Mouse (Mus musculus) kidney, postnatal 0 days (tissue): ENCODE results near the gene Rapgef1. TPM values are rescaled to one million over a fixed set of nuclear protein-coding genes. Genes with fewer than 3 reads are reported as not detected.

Experiments used
- ATAC-seq: fragments of 200-750 bp; cut with Nextera tagmentation; replicated peaks from 2 replicates; pipeline ENCODE4 v1.8.0; 2017; ENCODE audit warnings: low read depth, moderate number of reproducible peaks, moderate TSS enrichment, moderate library complexity; ENCODE audit not compliant: low FRiP score
- DNase-seq: peaks from one replicate; pipeline ENCODE4 v3.0.0-alpha.2; 2016; ENCODE audit warnings: low spot score
- H3K27ac ChIP-seq: fragments of 300-500 bp; sonication (generic); 2 replicates; pipeline ENCODE4 v1.5.1; 2014; ENCODE audit warnings: mild to moderate bottlenecking
- H3K27me3 ChIP-seq: fragments of 300-500 bp; sonication (generic); 2 replicates; pipeline ENCODE4 v1.6.1; 2014; ENCODE audit warnings: low read length, mixed read lengths; ENCODE audit not compliant: insufficient read depth
- H3K36me3 ChIP-seq: fragments of 300-500 bp; sonication (generic); 2 replicates; pipeline ENCODE4 v1.6.1; 2014; ENCODE audit warnings: low read length, mixed read lengths; ENCODE audit not compliant: insufficient read depth
- H3K4me1 ChIP-seq: fragments of 300-500 bp; sonication (generic); replicated peaks from 2 replicates; pipeline ENCODE4 v1.6.1; 2014; ENCODE audit warnings: antibody characterized with exemption, low read length, mixed read lengths; ENCODE audit not compliant: insufficient read depth
- H3K4me2 ChIP-seq: fragments of 300-500 bp; sonication (generic); 2 replicates; pipeline ENCODE4 v1.6.1; 2014; ENCODE audit warnings: mild to moderate bottlenecking, low read length, moderate library complexity, mixed read lengths
- H3K4me3 ChIP-seq: fragments of 300-500 bp; sonication (generic); replicated peaks from 2 replicates; pipeline ENCODE4 v1.5.1; 2014; ENCODE audit warnings: low read depth, low read length
- H3K9ac ChIP-seq: fragments of 300-500 bp; sonication (generic); 2 replicates; pipeline ENCODE4 v1.6.1; 2014; ENCODE audit warnings: low read depth, low read length
- H3K9me3 ChIP-seq: fragments of 300-500 bp; sonication (generic); replicated peaks from 2 replicates; pipeline ENCODE4 v1.6.1; 2016; ENCODE audit warnings: low read length, inconsistent platforms, mixed read lengths
- CTCF ChIP-seq: IDR thresholded peaks from 2 replicates; pipeline ENCODE4 v1.5.1; 2016; ENCODE audit warnings: antibody characterized with exemption, low read depth, mild to moderate bottlenecking, moderate library complexity
- WGBS: fragments of 180-500 bp; shearing (Covaris S2); extraction: QIAGEN DNeasy Blood & Tissue Kit; methylation state at CpG from one replicate; pipeline ENCODE4 v1.1.7; 2014; 5-methylcytosine and 5-hydroxymethylcytosine counted together
- polyA plus RNA-seq: library from polyadenylated mRNA; unstranded; fragments of >200 nt; fragmentation: Nextera tagmentation; extraction: Ambion mirVana; gene quantifications from 2 replicates; pipeline ENCODE4 v1.2.1, GENCODE M21; 2015

Gene Rapgef1
- polyA plus RNA-seq, 1 experiment from 2014 or later: 12.0 TPM

DNA sequence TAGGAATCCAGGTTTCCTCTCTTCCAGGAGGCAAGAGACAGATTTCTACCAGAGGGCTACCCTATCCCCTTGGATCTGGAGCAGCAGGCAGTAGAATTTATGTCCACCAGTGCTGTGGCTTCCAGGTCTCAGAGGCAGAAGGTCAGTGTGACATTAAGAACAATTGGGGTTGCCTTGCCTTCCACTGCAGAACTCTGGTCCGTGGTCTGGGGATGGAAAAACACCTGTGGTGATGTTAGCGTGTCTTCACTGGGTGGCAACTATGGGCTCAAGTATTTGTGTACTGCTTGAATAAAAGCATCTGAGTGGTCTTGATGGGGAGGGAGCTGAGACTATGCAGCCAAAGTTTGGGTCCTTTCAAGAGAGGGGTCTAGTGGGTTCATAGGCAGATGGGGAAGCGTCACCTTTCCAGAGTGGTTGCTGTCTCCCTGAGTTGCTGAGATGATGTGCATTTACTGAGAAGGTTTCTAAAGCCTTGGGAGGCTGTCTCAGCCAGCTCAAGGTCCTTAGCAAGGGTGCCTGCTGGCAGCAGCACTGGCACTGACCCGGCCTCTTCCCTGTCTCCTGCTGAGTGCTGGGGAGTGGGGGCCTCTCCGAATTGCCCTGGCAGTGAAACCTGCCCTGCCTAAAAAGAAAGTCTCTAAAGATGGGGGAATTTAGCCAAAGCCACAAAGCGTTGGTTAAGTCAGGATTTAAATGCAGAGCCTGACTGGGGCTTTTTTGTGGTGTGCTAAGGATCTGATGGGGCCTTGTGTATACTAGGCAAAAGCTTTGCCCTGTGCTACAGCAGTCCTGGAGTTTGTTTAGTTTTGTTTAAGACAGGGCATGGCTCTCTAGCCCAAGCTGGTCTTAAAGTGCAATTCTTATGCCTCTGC lies 60.4 kb downstream of the Rapgef1 start:
- WGBS: 91% methylated on average over 6 of the region's 6 CpGs

DNA sequence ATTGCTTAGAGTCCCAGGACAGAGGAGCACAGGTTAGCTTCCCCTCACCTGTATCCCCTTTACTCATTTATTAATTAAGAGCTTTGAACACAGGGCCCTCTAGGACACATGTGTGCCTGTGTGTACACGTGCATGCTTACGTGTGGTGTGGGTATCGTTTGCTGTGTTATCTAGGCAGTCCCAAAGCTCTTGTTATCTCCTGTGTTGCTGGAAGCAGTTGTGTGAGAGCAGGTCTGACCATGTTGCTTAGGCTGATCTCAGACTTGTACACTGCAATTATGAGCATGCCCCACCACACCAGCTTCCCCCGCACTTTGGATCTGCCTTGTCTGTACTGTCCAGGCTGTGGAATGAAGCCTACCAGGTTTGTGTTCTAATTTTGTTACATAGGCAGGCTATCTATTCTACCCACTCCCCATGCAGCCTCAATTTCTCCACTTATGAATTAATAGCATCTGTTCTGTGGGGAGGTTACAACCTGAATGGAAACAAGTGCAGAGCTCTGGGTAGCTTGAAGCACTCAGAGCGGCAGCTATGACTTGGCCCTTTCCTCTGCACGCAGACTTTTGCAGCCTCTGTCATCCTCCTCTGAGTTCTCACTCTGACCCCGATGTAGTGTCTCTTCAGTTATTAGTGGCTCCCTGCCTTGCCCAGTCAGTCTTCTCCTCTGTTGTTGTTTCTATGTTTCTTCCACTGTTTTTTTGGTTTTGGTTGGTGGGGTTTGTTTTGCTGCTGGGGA lies 63.9 kb downstream of the Rapgef1 start:
- no peak overlapping the region for H3K4me3 ChIP-seq
- H3K9me3 ChIP-seq: no peaks in the 10 kb centered on the region
- no peak for TF ChIP-seq CTCF
- H3K27ac ChIP-seq: no peak overlapping the region
- ATAC-seq (no peak), DNase-seq (no peak)
- H3K9ac ChIP-seq: no peak overlapping the region
- peaks cover 14% of the 10 kb centered on the region for H3K36me3 ChIP-seq
- 96% methylated on average over 7 of the region's 7 CpGs for WGBS
- no peaks in the 10 kb centered on the region for H3K4me1 ChIP-seq
- H3K27me3 ChIP-seq: no peaks in the 10 kb centered on the region
- no peak overlapping the region for H3K4me2 ChIP-seq

More for the DNA sequence above, 60.4 kb downstream of the Rapgef1 start:
- H3K9ac ChIP-seq: no peak overlapping the region
- no peaks in the 10 kb centered on the region for H3K9me3 ChIP-seq
- DNase-seq (no peak), ATAC-seq (no peak)
- H3K36me3 ChIP-seq: peaks cover 7% of the 10 kb centered on the region
- H3K4me3 ChIP-seq: no peak overlapping the region
- no peaks in the 10 kb centered on the region for H3K4me1 ChIP-seq
- H3K27me3 ChIP-seq: no peaks in the 10 kb centered on the region
- no peak overlapping the region for H3K27ac ChIP-seq
- no peak overlapping the region for H3K4me2 ChIP-seq
- no peak for TF ChIP-seq CTCF

DNA sequence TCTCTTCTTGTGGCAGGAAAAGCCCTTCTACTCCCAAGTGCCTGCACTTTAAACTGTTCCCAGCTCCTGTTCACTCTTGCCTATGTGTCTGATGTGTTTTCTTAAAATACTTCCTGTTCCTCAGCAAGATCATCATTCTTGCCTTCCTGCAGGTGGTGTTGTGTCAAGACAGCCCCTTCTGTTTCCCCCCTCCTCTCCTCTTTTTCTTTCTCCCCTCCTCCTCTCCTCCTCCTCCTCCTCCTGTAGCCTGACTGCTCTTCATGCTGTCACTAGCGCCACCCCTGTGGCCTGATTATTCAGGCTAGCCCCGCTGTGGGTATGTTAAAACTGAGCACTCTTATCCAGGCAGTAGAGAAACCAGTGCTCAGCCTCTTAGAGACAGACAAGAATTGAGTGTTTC lies 65.0 kb downstream of the Rapgef1 start:
- TF ChIP-seq CTCF: no peak
- Histone ChIP-seq H3K4me2 (no peak overlapping the region), H3K4me1 (no peaks in the 10 kb centered on the region), H3K9me3 (no peaks in the 10 kb centered on the region), H3K9ac (no peak overlapping the region), H3K27ac (no peak overlapping the region), H3K4me3 (no peak overlapping the region), H3K27me3 (no peaks in the 10 kb centered on the region), H3K36me3 (peaks cover 16% of the 10 kb centered on the region)
- no peak for DNase-seq
- no peak for ATAC-seq
- WGBS: 70% methylated on average over 2 of the region's 2 CpGs

DNA sequence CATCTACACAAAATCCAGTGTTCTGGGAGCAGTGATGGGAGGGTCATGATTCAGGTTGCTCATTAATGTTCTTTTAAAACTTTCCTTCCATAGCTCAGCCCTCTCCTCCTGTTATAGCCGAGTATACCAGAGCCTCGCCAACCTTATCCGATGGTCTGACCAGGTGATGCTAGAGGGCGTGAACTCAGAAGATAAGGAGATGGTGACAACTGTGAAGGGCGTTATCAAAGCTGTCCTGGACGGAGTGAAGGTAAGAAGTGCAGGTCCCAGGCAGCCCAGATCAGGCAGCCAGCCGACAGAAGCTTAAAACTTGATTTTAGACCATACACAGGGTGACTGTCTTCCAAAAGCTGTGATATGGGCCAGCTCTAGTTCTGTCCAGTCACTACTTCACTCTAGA lies 69.5 kb downstream of the Rapgef1 start:
- WGBS: 90% methylated on average over 7 of the region's 7 CpGs
- TF ChIP-seq CTCF: no peak
- peaks cover 27% of the 10 kb centered on the region for H3K36me3 ChIP-seq
- no peaks in the 10 kb centered on the region for H3K4me1 ChIP-seq
- H3K4me3 ChIP-seq: no peak overlapping the region
- DNase-seq: no peak
- no peaks in the 10 kb centered on the region for H3K9me3 ChIP-seq
- no peaks in the 10 kb centered on the region for H3K27me3 ChIP-seq
- no peak overlapping the region for H3K9ac ChIP-seq
- H3K27ac ChIP-seq: no peak overlapping the region
- no peak for ATAC-seq
- no peak overlapping the region for H3K4me2 ChIP-seq

DNA sequence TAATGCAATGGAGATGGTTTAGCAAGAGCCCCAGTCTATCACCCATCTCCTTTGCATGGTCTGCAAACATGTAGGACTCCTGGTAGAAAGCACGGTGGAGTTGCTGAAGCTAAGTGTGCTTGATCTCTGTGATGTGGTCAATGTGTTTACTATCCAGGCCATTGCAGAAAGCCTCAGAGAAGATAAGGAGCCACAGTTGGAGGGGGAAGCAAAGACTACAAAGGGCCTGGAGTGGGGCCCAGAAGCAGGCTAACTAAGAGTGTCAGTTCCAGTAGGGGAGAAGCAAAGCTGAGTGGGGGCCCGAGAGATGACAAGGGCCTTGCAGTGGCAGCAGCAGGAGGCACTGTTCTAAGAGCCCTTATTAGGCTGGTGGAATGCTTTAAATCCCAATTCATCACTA lies 70.0 kb downstream of the Rapgef1 start:
- H3K27ac ChIP-seq: no peak overlapping the region
- H3K4me2 ChIP-seq: no peak overlapping the region
- no peaks in the 10 kb centered on the region for H3K9me3 ChIP-seq
- no peak for DNase-seq
- H3K9ac ChIP-seq: no peak overlapping the region
- no peak overlapping the region for H3K4me3 ChIP-seq
- WGBS: 62% methylated on average over 2 of the region's 2 CpGs
- peaks cover 27% of the 10 kb centered on the region for H3K36me3 ChIP-seq
- ATAC-seq: no peak
- H3K27me3 ChIP-seq: no peaks in the 10 kb centered on the region
- TF ChIP-seq CTCF: no peak
- H3K4me1 ChIP-seq: no peaks in the 10 kb centered on the region

DNA sequence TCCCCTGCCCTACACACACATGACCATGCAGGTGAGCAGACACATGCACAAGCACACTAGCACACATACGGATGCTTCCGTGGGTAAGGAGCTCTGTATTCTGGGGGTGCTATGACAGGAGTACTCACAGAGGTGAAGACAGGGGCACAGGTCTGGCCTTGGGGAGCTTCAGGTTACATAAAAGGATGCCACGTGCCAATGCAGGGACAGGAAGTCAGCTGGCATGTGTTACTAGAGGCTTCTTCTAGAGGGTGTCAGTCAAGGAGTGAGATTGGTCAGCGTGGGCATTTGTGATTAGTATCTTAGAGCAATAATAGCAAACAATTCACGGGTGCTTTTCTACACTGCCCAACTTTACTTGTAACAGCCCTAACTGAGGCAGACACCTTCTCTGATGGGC lies 71.5 kb downstream of the Rapgef1 start:
- H3K4me1 ChIP-seq: no peaks in the 10 kb centered on the region
- WGBS: 69% methylated on average over 5 of the region's 5 CpGs
- no peak for TF ChIP-seq CTCF
- H3K9ac ChIP-seq: no peak overlapping the region
- H3K4me3 ChIP-seq: no peak overlapping the region
- ATAC-seq: no peak
- no peaks in the 10 kb centered on the region for H3K9me3 ChIP-seq
- DNase-seq: no peak
- H3K27ac ChIP-seq: no peak overlapping the region
- peaks cover 26% of the 10 kb centered on the region for H3K36me3 ChIP-seq
- H3K4me2 ChIP-seq: no peak overlapping the region
- no peaks in the 10 kb centered on the region for H3K27me3 ChIP-seq
